Mouse (Mus musculus) neutrophil, adult 83 days (primary cell): ENCODE measurements around the gene Gm26558. TPM values are rescaled to one million over a fixed set of nuclear protein-coding genes. Genes with fewer than 3 reads are reported as not detected.

Source experiments
- total RNA-seq, 2 experiments: library from RNA; stranded (reverse); gene quantifications; one replicate each; pipeline ENCODE4 v1.2.4; 2023

The Gm26558 gene
- not detected for total RNA-seq

GRCm38 (mm10) chr2:70661715-70662495, at the start of gene Gm26558:
Gene Gm26558 (minus strand): TSS chr2:70662108.

GRCm38 (mm10) chr2:70660887-70661714, 807 bp downstream of the Gm26558 start, which contains the start of gene Gorasp2:
Gene Gorasp2 (plus strand): TSS chr2:70661576.

Other genes starting within 250 kb of the Gm26558 start
- gene Sp5, start 187.2 kb downstream of the Gm26558 start, total RNA-seq = not detected
- not detected for gene Erich2, start 153.3 kb downstream of the Gm26558 start, total RNA-seq
- gene Gad1, start 109.0 kb downstream of the Gm26558 start, total RNA-seq = under 1 TPM in 1 of 2 experiments, not detected in 1; 0.26 TPM
- 10 to 100 TPM; 50.9 to 52.9 TPM for gene Gorasp2, start 532 bp downstream of the Gm26558 start, total RNA-seq
- 10 to 100 TPM; 51.1 to 60.3 TPM for gene Tlk1, start 163.6 kb upstream of the Gm26558 start, total RNA-seq